Mouse (Mus musculus): ENCODE data around the gene Car10. TPM values are rescaled to one million over a fixed set of nuclear protein-coding genes. Genes with fewer than 3 reads are reported as not detected.

Car10 gene
- total and polyA plus RNA-seq, 3 experiments, result not detected

DNA sequence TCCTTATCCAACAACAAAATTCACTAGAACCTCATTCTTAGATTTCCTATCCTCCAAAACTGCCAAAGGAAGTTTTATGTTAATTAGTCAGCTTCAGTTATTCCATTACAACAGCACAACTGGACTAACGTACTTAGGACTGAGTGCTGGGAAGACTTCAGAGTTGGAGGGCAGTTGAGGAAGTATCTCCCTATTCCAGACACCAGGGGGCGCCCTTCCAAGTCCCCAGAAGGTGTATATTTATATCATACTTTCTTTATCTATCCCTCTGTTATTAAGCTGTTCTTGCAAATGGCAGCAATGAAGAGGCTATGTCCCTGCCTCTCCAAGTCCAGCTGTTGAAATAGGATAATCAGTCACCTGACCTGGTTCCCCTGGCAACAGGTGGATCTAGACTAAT, 405.6 kb downstream of the Car10 start:
- H3K79me2 ChIP-seq (ENCODE audit: control insufficient read depth, insufficient read depth, low read length, poor library complexity), result no peaks in the 10 kb centered on the region
- no peak overlapping the region for H3K4me3 ChIP-seq (ENCODE audit: control insufficient read depth in 1 of 2, insufficient read depth in 1 of 2, low read depth in 2 of 2, low read length in 2 of 2)

DNA sequence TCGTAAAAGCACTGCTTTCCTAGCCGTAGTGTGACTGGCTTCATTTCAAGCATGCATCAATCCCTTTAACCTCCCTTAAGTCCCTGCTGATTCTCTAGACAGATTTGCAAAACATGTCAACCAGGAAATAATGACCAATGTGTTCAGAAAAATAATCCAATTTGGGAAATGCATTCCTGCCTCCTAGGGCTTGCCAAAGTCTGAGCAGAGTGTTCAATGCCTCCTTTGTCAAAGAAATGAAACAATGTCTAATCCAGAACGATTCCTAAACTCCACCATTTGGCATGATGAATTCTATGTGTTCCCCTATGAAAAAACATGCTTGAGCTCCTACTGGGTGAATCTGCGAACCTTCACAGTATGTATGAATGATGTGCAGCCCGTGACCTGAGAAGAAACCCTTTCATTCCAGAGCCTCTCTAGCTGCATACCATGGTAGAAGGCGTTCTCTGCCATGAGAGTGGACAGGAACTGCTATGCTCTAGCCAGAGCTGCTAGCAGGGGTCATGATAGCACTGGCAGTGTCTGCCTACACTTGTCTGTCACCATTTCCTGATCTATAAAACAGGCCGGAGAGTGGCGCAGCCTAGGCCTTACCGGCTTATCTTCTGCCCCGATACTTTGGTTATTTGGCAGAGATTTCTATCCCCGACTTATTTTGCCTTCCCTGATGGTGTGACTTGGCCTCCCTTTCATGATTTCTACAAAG, 411.9 kb downstream of the Car10 start:
- no peak for DNase-seq (ENCODE audit: low read depth, low spot score)
- Histone ChIP-seq H3K27ac (ENCODE audit: control insufficient read depth, low read depth, low read length) (no peak overlapping the region), H3K4me3 (ENCODE audit: control insufficient read depth in 1 of 2, insufficient read depth in 1 of 2, low read depth in 2 of 2, low read length in 2 of 2) (no peak overlapping the region), H3K36me3 (ENCODE audit: control insufficient read depth in 1 of 2, insufficient read depth in 2 of 2, low read length in 2 of 2) (no peaks in the 10 kb centered on the region), H3K9me3 (replicated peaks; ENCODE audit: insufficient read depth, low read length) (no peaks in the 10 kb centered on the region), H3K9ac (ENCODE audit: control insufficient read depth, low read depth, low read length, poor library complexity, severe bottlenecking) (no peak overlapping the region), H3K4me1 (ENCODE audit: control insufficient read depth in 1 of 2, insufficient read depth in 2 of 2, low read length in 2 of 2) (no peaks in the 10 kb centered on the region), H3K27me3 (ENCODE audit: control insufficient read depth in 1 of 2, insufficient read depth in 2 of 2, low read length in 2 of 2) (no peaks in the 10 kb centered on the region), H3K79me2 (ENCODE audit: control insufficient read depth, insufficient read depth, low read length, poor library complexity) (no peaks in the 10 kb centered on the region)
- no peak for TF ChIP-seq ZKSCAN1 (IDR thresholded peaks at IDR 0.05; ENCODE audit: low read depth, low read length)
- no peak for TF ChIP-seq NRF1 (IDR thresholded peaks at IDR 0.05; ENCODE audit: insufficient read depth, low read depth, low read length, poor library complexity, severe bottlenecking)
- TF ChIP-seq CHD1 (IDR thresholded peaks at IDR 0.05; ENCODE audit: low read depth, low read length), result no peak
- no peak for TF ChIP-seq ETS1 (IDR thresholded peaks at IDR 0.05; ENCODE audit: low read depth, low read length)
- no peak for TF ChIP-seq TCF12 (IDR thresholded peaks at IDR 0.05; ENCODE audit: low read depth, low read length)
- no peak for TF ChIP-seq HCFC1 (IDR thresholded peaks at IDR 0.05; ENCODE audit: low read depth, low read length)
- TF ChIP-seq POLR2AphosphoS2 (IDR thresholded peaks at IDR 0.05; ENCODE audit: low read length), result no peak
- TF ChIP-seq ZNF384 (IDR thresholded peaks at IDR 0.05; ENCODE audit: low read depth, low read length), result no peak
- TF ChIP-seq RCOR1 (IDR thresholded peaks at IDR 0.05; ENCODE audit: low read depth, low read length), result no peak
- TF ChIP-seq SIN3A (IDR thresholded peaks at IDR 0.05; ENCODE audit: low read length), result no peak
- no peak for TF ChIP-seq TBP (IDR thresholded peaks at IDR 0.05; ENCODE audit: low read depth, low read length)
- no peak for TF ChIP-seq MAFK (IDR thresholded peaks at IDR 0.05; ENCODE audit: borderline replicate concordance, low read depth, low read length)

More for the DNA sequence above, 405.6 kb downstream of the Car10 start:
- no peak overlapping the region for H3K9ac ChIP-seq (ENCODE audit: control insufficient read depth, low read depth, low read length, poor library complexity, severe bottlenecking)
- H3K36me3 ChIP-seq (ENCODE audit: control insufficient read depth in 1 of 2, insufficient read depth in 2 of 2, low read length in 2 of 2), result no peaks in the 10 kb centered on the region
- DNase-seq (ENCODE audit: low read depth, low spot score), result peak; percentile 23
- no peak for TF ChIP-seq POLR2AphosphoS5 (IDR thresholded peaks at IDR 0.05; ENCODE audit: borderline replicate concordance, low read depth, low read length)
- peak; percentile 38 to 41 (median 39) for TF ChIP-seq CTCF (IDR thresholded peaks at IDR 0.05 in 2 of 3, conservative IDR thresholded peaks at IDR 0.05 in 1 of 3; ENCODE audit: control insufficient read depth in 1 of 3, insufficient read depth in 1 of 3, low read depth in 2 of 3, low read length in 3 of 3, poor library complexity in 1 of 3, severe bottlenecking in 1 of 3)
- TF ChIP-seq CHD1 (IDR thresholded peaks at IDR 0.05; ENCODE audit: low read depth, low read length), result no peak
- no peak for TF ChIP-seq ZC3H11A (IDR thresholded peaks at IDR 0.05; ENCODE audit: low read depth, low read length)
- peak; percentile 35 for TF ChIP-seq SMC3 (IDR thresholded peaks at IDR 0.05; ENCODE audit: low read depth, low read length)
- H3K27ac ChIP-seq (ENCODE audit: control insufficient read depth, low read depth, low read length), result no peak overlapping the region
- no peaks in the 10 kb centered on the region for H3K4me1 ChIP-seq (ENCODE audit: control insufficient read depth in 1 of 2, insufficient read depth in 2 of 2, low read length in 2 of 2)
- no peaks in the 10 kb centered on the region for H3K27me3 ChIP-seq (ENCODE audit: control insufficient read depth in 1 of 2, insufficient read depth in 2 of 2, low read length in 2 of 2)
- no peaks in the 10 kb centered on the region for H3K9me3 ChIP-seq (replicated peaks; ENCODE audit: insufficient read depth, low read length)

Data from MEL (cell line).